Mouse (Mus musculus): ENCODE data around the gene Nup98. TPM values are rescaled to one million over a fixed set of nuclear protein-coding genes. Genes with fewer than 3 reads are reported as not detected.

Gene Nup98
- polyA plus RNA-seq, 1 experiment, result 0.81 TPM

GRCm38 (mm10) chr7:102106700-102107141 is 103.3 kb downstream of the Nup98 start:
- no peaks in the 10 kb centered on the region for H3K36me3 ChIP-seq (replicated peaks; ENCODE audit: low read length)
- H3K4me1 ChIP-seq, result peaks cover 37% of the 10 kb centered on the region
- H3K27me3 ChIP-seq (replicated peaks), result peaks cover 69% of the 10 kb centered on the region
- H3K9me3 ChIP-seq, result no peaks in the 10 kb centered on the region
- no peak overlapping the region for H3K4me3 ChIP-seq (replicated peaks)
- TF ChIP-seq FLI1 (IDR thresholded peaks at IDR 0.05; ENCODE audit: low read length) (no peak), GATA1 (IDR thresholded peaks at IDR 0.05; ENCODE audit: borderline replicate concordance, low read length) (no peak)

- TF ChIP-seq FLI1 (IDR thresholded peaks at IDR 0.05; ENCODE audit: low read length) (no peak), GATA1 (IDR thresholded peaks at IDR 0.05; ENCODE audit: borderline replicate concordance, low read length) (no peak)
- H3K27me3 ChIP-seq (replicated peaks), result peaks cover 74% of the 10 kb centered on the region
- H3K9me3 ChIP-seq, result no peaks in the 10 kb centered on the region
- no peaks in the 10 kb centered on the region for H3K36me3 ChIP-seq (replicated peaks; ENCODE audit: low read length)
- peaks cover 35% of the 10 kb centered on the region for H3K4me1 ChIP-seq
- H3K4me3 ChIP-seq (replicated peaks), result no peak overlapping the region
These were observed 105.8 kb downstream of the Nup98 start for GRCm38 (mm10) chr7:102104126-102104525.

GRCm38 (mm10) chr7:102103555-102103954 is 106.4 kb downstream of the Nup98 start:
- peaks cover 36% of the 10 kb centered on the region for H3K4me1 ChIP-seq
- no peaks in the 10 kb centered on the region for H3K9me3 ChIP-seq

GRCm38 (mm10) chr7:102102696-102103095 is 107.3 kb downstream of the Nup98 start:
- peaks cover 30% of the 10 kb centered on the region for H3K4me1 ChIP-seq
- peaks cover 79% of the 10 kb centered on the region for H3K27me3 ChIP-seq (replicated peaks)
- H3K36me3 ChIP-seq (replicated peaks; ENCODE audit: low read length), result no peaks in the 10 kb centered on the region
- no peak overlapping the region for H3K4me3 ChIP-seq (replicated peaks)
- no peak for TF ChIP-seq GATA1 (IDR thresholded peaks at IDR 0.05; ENCODE audit: borderline replicate concordance, low read length)
- H3K9me3 ChIP-seq, result no peaks in the 10 kb centered on the region

More at GRCm38 (mm10) chr7:102103555-102103954, 106.4 kb downstream of the Nup98 start:
- H3K4me3 ChIP-seq (replicated peaks), result no peak overlapping the region
- peaks cover 77% of the 10 kb centered on the region for H3K27me3 ChIP-seq (replicated peaks)
- TF ChIP-seq GATA1 (IDR thresholded peaks at IDR 0.05; ENCODE audit: borderline replicate concordance, low read length), result no peak
- TF ChIP-seq FLI1 (IDR thresholded peaks at IDR 0.05; ENCODE audit: low read length), result no peak
- no peaks in the 10 kb centered on the region for H3K36me3 ChIP-seq (replicated peaks; ENCODE audit: low read length)

GRCm38 (mm10) chr7:102102241-102102640 is 107.7 kb downstream of the Nup98 start:
- no peaks in the 10 kb centered on the region for H3K9me3 ChIP-seq
- H3K27me3 ChIP-seq (replicated peaks), result peaks cover 82% of the 10 kb centered on the region
- no peak overlapping the region for H3K4me3 ChIP-seq (replicated peaks)
- no peaks in the 10 kb centered on the region for H3K36me3 ChIP-seq (replicated peaks; ENCODE audit: low read length)
- TF ChIP-seq GATA1 (IDR thresholded peaks at IDR 0.05; ENCODE audit: borderline replicate concordance, low read length), result no peak
- peaks cover 30% of the 10 kb centered on the region for H3K4me1 ChIP-seq

- H3K27me3 ChIP-seq (replicated peaks), result peaks cover 83% of the 10 kb centered on the region
- TF ChIP-seq GATA1 (IDR thresholded peaks at IDR 0.05; ENCODE audit: borderline replicate concordance, low read length), result no peak
- no peak for TF ChIP-seq FLI1 (IDR thresholded peaks at IDR 0.05; ENCODE audit: low read length)
- H3K4me3 ChIP-seq (replicated peaks), result no peak within 1 kb of the TSS
- H3K9me3 ChIP-seq, result no peaks in the 10 kb centered on the region
- peaks cover 24% of the 10 kb centered on the region for H3K4me1 ChIP-seq
- no peaks in the 10 kb centered on the region for H3K36me3 ChIP-seq (replicated peaks; ENCODE audit: low read length)
These were observed 108.5 kb downstream of the Nup98 start, which contains the start of gene Art1 for GRCm38 (mm10) chr7:102101487-102101886. Gene Art1, plus strand, starts transcription at chr7:102101743.

GRCm38 (mm10) chr7:102100868-102101267 is 109.1 kb downstream of the Nup98 start:
- Histone ChIP-seq H3K36me3 (replicated peaks; ENCODE audit: low read length) (no peaks in the 10 kb centered on the region), H3K27me3 (replicated peaks) (peaks cover 81% of the 10 kb centered on the region), H3K4me1 (peaks cover 24% of the 10 kb centered on the region), H3K4me3 (replicated peaks) (no peak overlapping the region), H3K9me3 (no peaks in the 10 kb centered on the region)
- TF ChIP-seq GATA1 (IDR thresholded peaks at IDR 0.05; ENCODE audit: borderline replicate concordance, low read length), result no peak
- no peak for TF ChIP-seq FLI1 (IDR thresholded peaks at IDR 0.05; ENCODE audit: low read length)

GRCm38 (mm10) chr7:102099760-102100661 is 110.0 kb downstream of the Nup98 start:
- H3K4me1 ChIP-seq, result peaks cover 24% of the 10 kb centered on the region
- H3K4me3 ChIP-seq (replicated peaks), result peak overlapping the region; percentile 71
- no peak for TF ChIP-seq GATA1 (IDR thresholded peaks at IDR 0.05; ENCODE audit: borderline replicate concordance, low read length)
- TF ChIP-seq FLI1 (IDR thresholded peaks at IDR 0.05; ENCODE audit: low read length), result no peak
- H3K36me3 ChIP-seq (replicated peaks; ENCODE audit: low read length), result no peaks in the 10 kb centered on the region
- peaks cover 84% of the 10 kb centered on the region for H3K27me3 ChIP-seq (replicated peaks)
- H3K9me3 ChIP-seq, result no peaks in the 10 kb centered on the region

- H3K4me3 ChIP-seq (replicated peaks), result no peak overlapping the region
- H3K4me1 ChIP-seq, result no peaks in the 10 kb centered on the region
- peaks cover 11% of the 10 kb centered on the region for H3K27me3 ChIP-seq (replicated peaks)
- H3K36me3 ChIP-seq (replicated peaks; ENCODE audit: low read length), result peaks cover 22% of the 10 kb centered on the region
- H3K9me3 ChIP-seq, result no peaks in the 10 kb centered on the region
- TF ChIP-seq FLI1 (IDR thresholded peaks at IDR 0.05; ENCODE audit: low read length) (no peak), GATA1 (IDR thresholded peaks at IDR 0.05; ENCODE audit: borderline replicate concordance, low read length) (no peak)
These were observed 122.6 kb downstream of the Nup98 start for GRCm38 (mm10) chr7:102087336-102087735.

GRCm38 (mm10) chr7:102084041-102084696 is 125.8 kb downstream of the Nup98 start:
- peaks cover 6% of the 10 kb centered on the region for H3K27me3 ChIP-seq (replicated peaks)
- no peaks in the 10 kb centered on the region for H3K9me3 ChIP-seq
- no peak for TF ChIP-seq GATA1 (IDR thresholded peaks at IDR 0.05; ENCODE audit: borderline replicate concordance, low read length)
- H3K36me3 ChIP-seq (replicated peaks; ENCODE audit: low read length), result peaks cover 52% of the 10 kb centered on the region
- H3K4me3 ChIP-seq (replicated peaks), result no peak overlapping the region
- no peaks in the 10 kb centered on the region for H3K4me1 ChIP-seq

Measured in megakaryocyte, embryonic 14.5 days (primary cell).